Mouse (Mus musculus) ovary, postnatal 10 days (tissue): ENCODE results near the gene Il18bp.
"Not testable (repeated sequence)": the region's sequence is repeated elsewhere in the genome, so short reads cannot be mapped to it uniquely, and the experiment has no call there.

Source experiments
- DNase-seq: peaks from one replicate; pipeline ENCODE4 v3.0.0; 2022; ENCODE audit warnings: low spot score

The Il18bp gene

GRCm38 (mm10) chr7:102018590-102018989, at the start of gene Il18bp:
Gene Il18bp, minus strand, starts transcription at chr7:102018690.
- DNase-seq = no peak

- DNase-seq = no peak
These were observed 47.9 kb upstream of the Il18bp start for GRCm38 (mm10) chr7:102066363-102066762.

- DNase-seq = peak; percentile 81
These were observed 46.8 kb upstream of the Il18bp start, which contains the start of the genes Rnf121, Xndc1 and Xntrpc for GRCm38 (mm10) chr7:102065046-102065891. Gene Rnf121, minus strand, starts transcription at chr7:102065469. Gene Xndc1, plus strand, starts transcription at chr7:102065511. Gene Xntrpc, plus strand, starts transcription at chr7:102065713.

GRCm38 (mm10) chr7:102064655-102065045, 46.2 kb upstream of the Il18bp start:
- no peak for DNase-seq

- DNase-seq = no peak
These were observed 45.4 kb upstream of the Il18bp start for GRCm38 (mm10) chr7:102063891-102064290.

GRCm38 (mm10) chr7:102062203-102062602, 43.7 kb upstream of the Il18bp start:
- DNase-seq = no peak

GRCm38 (mm10) chr7:102061353-102061752, 42.9 kb upstream of the Il18bp start:
- no peak for DNase-seq

- not testable (repeated sequence) for DNase-seq
These were observed 30.0 kb upstream of the Il18bp start for GRCm38 (mm10) chr7:102048524-102048923.

GRCm38 (mm10) chr7:102042314-102042713, 23.8 kb upstream of the Il18bp start:
- no peak for DNase-seq

- DNase-seq = no peak
These were observed 18.8 kb upstream of the Il18bp start for GRCm38 (mm10) chr7:102037318-102037717.

- no peak for DNase-seq
These were observed 17.0 kb upstream of the Il18bp start for GRCm38 (mm10) chr7:102035534-102035933.

- DNase-seq = no peak
These were observed 16.4 kb upstream of the Il18bp start for GRCm38 (mm10) chr7:102034904-102035303.

- no peak for DNase-seq
These were observed 7.0 kb upstream of the Il18bp start for GRCm38 (mm10) chr7:102025187-102026119.

- no peak for DNase-seq
These were observed 5.3 kb upstream of the Il18bp start for GRCm38 (mm10) chr7:102023821-102024220.

- DNase-seq = not testable (repeated sequence)
These were observed 2.4 kb upstream of the Il18bp start for GRCm38 (mm10) chr7:102020934-102021333.

GRCm38 (mm10) chr7:102019362-102019761, 872 bp upstream of the Il18bp start:
- no peak for DNase-seq

- no peak for DNase-seq
These were observed 456 bp downstream of the Il18bp start for GRCm38 (mm10) chr7:102018034-102018433.

- no peak for DNase-seq
These were observed 1.0 kb downstream of the Il18bp start for GRCm38 (mm10) chr7:102017452-102017851.

- no peak for DNase-seq
These were observed 1.6 kb downstream of the Il18bp start for GRCm38 (mm10) chr7:102016936-102017335.

- DNase-seq = no peak
These were observed 3.5 kb downstream of the Il18bp start for GRCm38 (mm10) chr7:102014995-102015394.

GRCm38 (mm10) chr7:102013416-102013815, 5.1 kb downstream of the Il18bp start:
- DNase-seq = no peak

- no peak for DNase-seq
These were observed 6.6 kb downstream of the Il18bp start for GRCm38 (mm10) chr7:102011855-102012254.

GRCm38 (mm10) chr7:102006520-102006919, 12.0 kb downstream of the Il18bp start:
- no peak for DNase-seq
